In the genomic region with DNA sequence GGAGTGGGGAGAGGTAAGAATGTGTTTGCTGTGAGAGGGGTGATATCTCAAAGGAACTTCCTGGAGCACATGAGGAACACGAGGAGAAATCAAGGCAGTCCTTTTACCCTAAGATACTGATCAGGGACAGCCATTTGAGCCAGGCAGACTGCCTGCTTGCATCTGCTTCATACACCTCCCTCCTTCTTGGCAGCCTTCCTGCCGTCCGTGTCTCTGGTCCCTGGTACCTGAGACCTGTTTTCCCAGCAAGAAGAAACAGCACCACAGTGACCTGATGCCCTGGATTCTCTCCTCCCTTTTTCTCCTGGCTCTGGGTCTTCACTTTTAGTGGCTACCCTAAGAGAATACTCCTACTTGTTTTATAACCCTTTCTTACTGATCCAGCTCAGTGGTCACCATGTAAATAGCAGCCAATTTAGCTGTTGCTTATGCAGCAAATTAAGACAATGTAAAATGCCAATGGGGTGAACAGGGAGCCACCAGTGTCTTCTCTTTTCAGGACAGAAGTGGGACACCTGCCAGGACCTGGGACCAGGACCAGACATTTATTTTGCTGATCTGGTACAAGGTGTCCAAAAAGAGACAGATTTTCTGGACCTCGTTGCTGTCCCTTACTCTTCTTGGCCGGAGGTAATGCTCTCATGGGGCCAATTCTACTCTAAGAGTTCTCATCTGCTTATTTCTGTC, we compare ENCODE assay signal across 21 mouse cellular contexts. TPM values are rescaled to one million over a fixed set of nuclear protein-coding genes. Genes with fewer than 3 reads are reported as not detected.
DNase-seq lines count a peak whose midpoint lies in the region; ATAC-seq and TF ChIP-seq lines count a peak whose summit lies in the region.
"Had no signal": no experiment of that assay in that cellular context is flagged by ENCODE, and none has a peak within 500 bp of the region (broad histone marks: within the 10 kb centered on the region; RNA-seq: fewer than 3 reads in every experiment).

No protein-coding gene starts in this region.

- ATAC-seq in cerebellum, adult (ENCODE audit: insufficient number of reproducible peaks, low FRiP score, low TSS enrichment), result peak; percentile 59; the same call in 1 of the 2 replicates
- ATAC-seq: CD4-positive, CD25-positive, alpha-beta regulatory T cell, adult 4 months; forebrain, embryonic 13.5 days; forebrain, postnatal 0 days; intestine, embryonic 15.5 days had no signal

- no peak for DNase-seq in cerebellum, postnatal 4 days (ENCODE audit: low spot score in 2 of 2)
- peak; percentile 84 for DNase-seq in brain, adult 2 months (ENCODE audit: low read depth, low spot score)
- DNase-seq in cerebellum, adult 2 months, result peak; percentile 76 to 83
- peak; percentile 72 to 76 for DNase-seq in cerebellum, postnatal 10 days
- DNase-seq in lung, postnatal 14 days, result no peak
- DNase-seq in retina, postnatal 1 day, result no peak
- no peak for DNase-seq in urinary bladder, postnatal 10 days (ENCODE audit: low spot score)
- DNase-seq: adrenal gland, postnatal 10 days; B cell, adult 2 months; forebrain, postnatal 0 days; gastrocnemius, adult 2 months; gastrocnemius, postnatal 25 days had no signal

- no peak for TF ChIP-seq CTCF in cerebellum, adult 2 months (IDR thresholded peaks at IDR 0.05; ENCODE audit: borderline replicate concordance, insufficient read depth, low read depth, low read length)

- H3K27ac ChIP-seq in cerebellum, adult 2 months (ENCODE audit: insufficient read depth, low read length), result no peak overlapping the region
- H3K27ac ChIP-seq: embryonic facial prominence, embryonic 10.5 days; forebrain, embryonic 13.5 days; gastrocnemius, adult 2 months; hindbrain, embryonic 10.5 days; hindbrain, embryonic 14.5 days; intestine, embryonic 15.5 days had no signal

- 14% methylated on average over 5 of the region's 5 CpGs for WGBS in cerebellum, adult 2 months

- no peak overlapping the region for H3K4me3 ChIP-seq in cerebellum, adult 2 months (replicated peaks; ENCODE audit: insufficient read depth, low read depth, low read length)
- H3K4me3 ChIP-seq: embryonic facial prominence, embryonic 10.5 days; forebrain, embryonic 13.5 days; gastrocnemius, adult 2 months; heart, embryonic 12.5 days; hindbrain, embryonic 10.5 days; intestine, embryonic 15.5 days had no signal

- no peak for TF ChIP-seq POLR2A in cerebellum, adult 2 months (IDR thresholded peaks at IDR 0.05; ENCODE audit: borderline replicate concordance, insufficient read depth, low read length)

- peaks cover 18% of the 10 kb centered on the region for H3K4me1 ChIP-seq in cerebellum, adult 2 months (ENCODE audit: control insufficient read depth, insufficient read depth, low read length)
- H3K4me1 ChIP-seq: heart, embryonic 12.5 days; intestine, embryonic 15.5 days had no signal

- no peaks in the 10 kb centered on the region for H3K27me3 ChIP-seq in cerebellum, adult 2 months (ENCODE audit: control insufficient read depth, insufficient read depth, low read length)
- H3K27me3 ChIP-seq: heart, embryonic 12.5 days; intestine, embryonic 15.5 days had no signal

RNA-seq across cellular contexts. Expression of gene Igsf9b, which starts 21.5 kb away (rescaled TPM):
- polyA plus RNA-seq in cerebellum, adult 2 months (2012; rRNA removed), result 25.7 and 31.6 TPM in 2 replicates
- polyA plus RNA-seq: G1E had no signal

Comparison
In these comparisons a context has a peak if more than half of its experiments do, and no peak if none do; other contexts are left out.
1. DNase-seq: peak in brain, adult 2 months (single experiment), cerebellum, adult 2 months (2 of 2) and cerebellum, postnatal 10 days (2 of 2); none in cerebellum, postnatal 4 days (0 of 2), lung, postnatal 14 days (single experiment), retina, postnatal 1 day (single experiment) and urinary bladder, postnatal 10 days (single experiment).